Mouse (Mus musculus): ENCODE data around the gene Kifc5b.
"Not testable (repeated sequence)": the region's sequence is repeated elsewhere in the genome, so short reads cannot be mapped to it uniquely, and the experiment has no call there.

Gene Kifc5b

DNA sequence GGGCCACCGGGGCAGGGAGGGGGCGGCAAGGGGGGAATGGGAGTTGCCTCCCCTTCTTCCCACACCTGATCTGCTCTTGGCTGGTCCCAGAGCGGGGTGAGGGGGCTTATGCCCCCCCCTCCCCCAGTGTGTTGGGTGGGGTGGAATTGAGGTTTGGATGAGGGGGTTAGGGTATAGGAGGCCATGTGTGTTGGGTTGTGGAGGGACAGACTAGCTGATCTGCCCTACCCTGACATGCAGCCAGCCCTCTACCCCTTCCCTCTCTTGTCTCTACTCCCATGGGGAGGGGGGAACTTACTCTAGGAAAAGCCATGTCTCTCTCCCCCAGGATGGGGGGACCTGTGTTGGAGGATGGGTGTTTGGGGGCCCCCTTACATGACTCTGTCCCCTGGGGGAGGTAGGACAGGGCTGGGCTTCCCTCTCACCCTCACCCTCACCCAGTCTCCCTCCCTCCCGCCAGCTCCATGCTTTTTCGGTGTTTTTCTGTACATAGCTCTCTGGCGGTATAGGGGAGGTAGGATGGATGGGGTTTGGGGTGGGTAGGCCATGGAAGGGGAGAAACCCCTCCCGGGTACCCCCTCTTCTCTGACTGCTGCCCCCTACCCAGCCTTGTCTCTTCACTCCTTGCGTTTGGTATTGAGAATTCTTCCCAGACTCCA lies 54.5 kb downstream of the Kifc5b start:
- ATAC-seq (ENCODE audit: low TSS enrichment) = no peak

DNA sequence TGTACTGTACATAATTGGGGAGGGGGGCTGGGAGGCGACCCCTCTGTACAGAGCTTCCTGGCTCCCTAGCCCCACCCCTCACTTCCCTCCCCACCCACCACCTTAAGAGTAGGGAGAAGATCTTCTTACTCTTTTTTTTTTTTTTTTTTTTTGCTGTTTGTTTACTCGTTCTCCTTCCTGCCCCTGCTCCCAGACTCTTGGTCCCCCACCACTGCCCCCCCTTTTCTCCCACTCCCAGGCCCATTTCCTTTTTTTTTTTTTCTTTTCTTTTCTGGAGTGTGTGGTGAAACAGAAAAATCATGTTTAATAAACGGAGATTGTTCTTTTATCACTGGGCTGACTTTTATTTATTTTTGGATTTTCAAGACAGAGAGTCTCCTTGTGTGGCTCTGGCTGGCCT lies 55.2 kb downstream of the Kifc5b start:
- no peak for ATAC-seq (ENCODE audit: low TSS enrichment)

DNA sequence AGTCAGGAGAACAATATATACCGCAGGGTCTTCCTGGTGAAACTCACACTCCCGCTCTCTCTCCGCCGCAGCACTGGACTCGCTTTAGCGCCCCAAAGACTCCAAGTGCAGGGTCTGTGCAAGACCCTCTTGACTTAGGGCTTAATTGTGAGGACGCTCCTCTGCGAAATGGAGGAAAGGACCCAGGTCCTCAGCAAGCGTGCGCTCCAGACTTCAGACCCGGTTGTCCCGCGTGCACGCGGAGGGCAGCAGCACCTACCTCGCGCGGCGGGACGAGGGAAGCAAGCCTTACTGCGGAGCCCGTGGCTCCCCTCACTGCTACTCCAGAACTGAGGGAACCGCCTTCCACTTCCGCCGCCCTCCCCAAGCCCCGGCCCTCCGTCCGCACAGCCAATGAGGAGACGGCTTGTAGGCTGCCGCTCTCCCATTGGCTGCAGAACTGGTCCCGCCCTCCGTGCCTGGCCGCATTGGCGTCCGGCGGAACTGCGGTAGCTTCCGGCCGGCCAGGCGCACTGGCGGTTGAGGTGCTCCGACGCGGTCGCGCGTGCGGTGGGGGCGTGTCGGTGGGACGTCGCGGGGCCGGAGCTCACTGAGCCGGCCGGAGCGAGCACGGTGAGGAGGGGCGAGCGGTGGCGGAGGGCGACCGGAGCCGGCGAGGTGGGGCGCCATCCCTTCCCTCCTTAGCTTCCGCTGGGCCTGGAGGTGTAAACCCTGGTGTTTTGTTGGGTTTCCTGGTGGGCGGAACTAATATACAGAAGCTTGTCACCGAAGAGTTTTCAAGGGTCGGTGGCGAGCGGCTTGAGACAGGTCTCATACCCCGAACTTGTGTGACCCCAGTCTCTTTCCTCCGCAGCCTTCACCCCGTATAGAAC lies 56.0 kb downstream of the Kifc5b start, which contains the start of gene Zbtb9:
Zbtb9 (plus strand) TSS at position 465 of the 872 bp plus-strand sequence.
- peak; percentile 92 for ATAC-seq (ENCODE audit: low TSS enrichment)

DNA sequence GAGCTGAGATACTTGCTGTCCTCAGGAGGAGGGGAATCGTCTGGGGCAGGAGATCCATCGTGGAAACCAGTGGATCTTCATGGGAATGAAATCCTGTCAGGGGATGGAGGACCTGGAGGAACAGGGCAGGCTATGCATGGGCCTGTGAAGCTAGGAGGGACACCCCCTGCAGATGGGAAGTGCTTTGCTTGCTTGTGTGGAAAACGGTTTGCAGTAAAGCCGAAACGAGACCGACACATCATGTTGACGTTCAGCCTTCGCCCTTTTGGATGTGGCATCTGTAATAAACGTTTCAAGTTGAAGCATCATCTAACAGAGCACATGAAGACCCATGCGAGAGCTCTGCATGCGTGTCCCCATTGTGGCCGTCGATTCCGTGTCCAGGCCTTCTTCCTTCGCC lies 57.7 kb downstream of the Kifc5b start:
- ATAC-seq (ENCODE audit: low TSS enrichment) = no peak

DNA sequence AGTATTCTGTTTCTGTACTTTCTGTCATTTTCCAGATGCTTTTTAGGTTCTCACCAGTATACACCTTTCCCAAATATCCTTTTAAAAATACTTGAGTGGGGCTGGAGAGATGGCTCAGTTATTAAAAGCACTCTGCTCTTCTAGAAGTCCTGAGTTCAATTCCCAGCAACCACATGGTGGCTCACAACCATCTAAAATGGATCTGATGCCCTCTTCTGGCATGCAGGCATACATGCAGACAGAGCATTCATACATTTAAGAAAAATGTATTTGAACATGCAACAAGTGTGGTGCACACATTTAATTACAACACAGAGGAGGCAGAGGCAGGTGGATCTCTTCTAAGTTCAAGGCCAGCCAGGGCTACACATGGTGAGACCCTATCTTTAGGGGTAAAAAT lies 58.5 kb downstream of the Kifc5b start:
- ATAC-seq (ENCODE audit: low TSS enrichment) = no peak

DNA sequence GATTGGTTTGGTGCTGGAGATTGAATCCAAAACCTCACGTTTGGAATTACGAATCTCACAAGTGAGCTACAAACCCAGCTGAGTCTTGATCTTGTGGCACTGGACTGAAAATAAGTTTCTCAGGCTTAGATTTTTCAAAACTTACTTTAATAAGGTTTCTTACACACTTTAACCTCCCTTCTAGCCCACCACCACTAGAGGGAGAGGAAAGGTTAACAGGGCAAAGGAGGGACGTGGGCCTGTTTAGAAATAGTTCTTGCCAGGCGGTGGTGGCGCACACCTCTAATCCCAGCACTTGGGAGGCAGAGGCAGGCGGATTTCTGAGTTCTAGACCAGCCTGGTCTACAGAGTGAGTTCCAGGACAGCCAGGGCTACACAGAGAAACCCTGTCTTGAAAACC lies 60.5 kb downstream of the Kifc5b start:
- not testable (repeated sequence) for ATAC-seq (ENCODE audit: low TSS enrichment)

DNA sequence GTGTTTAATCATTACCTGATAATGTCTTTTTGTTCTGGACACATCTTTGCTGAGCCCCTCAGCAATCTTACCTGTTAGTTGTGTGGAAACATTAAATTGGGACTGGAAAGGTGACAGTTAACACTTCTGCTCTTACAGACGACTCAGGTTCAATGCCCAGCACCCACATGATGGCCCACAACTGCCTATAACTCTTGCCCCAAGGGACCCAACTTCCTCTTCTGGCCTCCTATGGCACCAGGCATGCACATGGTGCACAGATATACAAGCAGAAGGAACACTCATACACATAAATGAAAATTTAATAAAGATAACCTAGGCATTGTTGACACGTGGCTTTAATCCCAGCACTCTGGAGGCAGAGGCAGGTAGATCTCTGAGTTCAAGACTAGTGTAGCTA lies 62.5 kb downstream of the Kifc5b start:
- no peak for ATAC-seq (ENCODE audit: low TSS enrichment)

DNA sequence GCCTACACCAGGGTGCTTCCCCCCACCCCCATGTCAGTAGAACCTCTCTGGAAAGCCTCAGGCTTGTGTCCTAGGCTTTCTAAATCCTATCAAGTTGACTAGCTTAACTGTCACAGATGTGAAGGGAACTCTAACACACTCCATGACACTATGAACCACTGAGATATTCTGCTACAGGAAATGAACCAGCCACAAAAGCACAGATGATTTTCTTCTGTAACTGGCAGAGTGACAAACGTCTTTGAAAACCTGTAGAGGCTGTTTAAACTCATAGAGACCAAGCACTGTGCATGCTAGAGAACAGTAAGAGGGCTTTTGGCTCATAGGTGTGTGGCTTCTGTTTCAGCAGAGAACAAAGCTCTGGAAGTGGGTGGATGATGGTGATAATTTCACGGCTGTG lies 64.2 kb downstream of the Kifc5b start:
- no peak for ATAC-seq (ENCODE audit: low TSS enrichment)

All from frontal cortex, adult (tissue).